Mouse (Mus musculus) forebrain, embryonic 11.5 days (tissue): ENCODE measurements around the gene Epm2a. TPM values are rescaled to one million over a fixed set of nuclear protein-coding genes. Genes with fewer than 3 reads are reported as not detected.

Experiments used
- ATAC-seq: fragments of 200-750 bp; cut with Nextera tagmentation; replicated peaks from 2 replicates; pipeline ENCODE4 v1.8.0; 2017; ENCODE audit warnings: moderate TSS enrichment; ENCODE audit not compliant: low FRiP score
- DNase-seq: peaks from one replicate; pipeline ENCODE4 v3.0.0-alpha.2; 2017; ENCODE audit warnings: low spot score
- H3K27ac ChIP-seq: fragments of 300-500 bp; sonication (generic); 2 replicates; pipeline ENCODE4 v1.5.1; 2014; ENCODE audit warnings: low read depth, low read length
- H3K27me3 ChIP-seq: fragments of 300-500 bp; sonication (generic); 2 replicates; pipeline ENCODE4 v1.6.1; 2014; ENCODE audit warnings: mild to moderate bottlenecking, low read length, mixed read lengths; ENCODE audit not compliant: control insufficient read depth, insufficient read depth
- H3K36me3 ChIP-seq: fragments of 300-500 bp; sonication (generic); 2 replicates; pipeline ENCODE4 v1.6.1; 2014; ENCODE audit warnings: mild to moderate bottlenecking, low read length, moderate library complexity, mixed read lengths; ENCODE audit not compliant: control insufficient read depth, insufficient read depth
- H3K4me1 ChIP-seq: fragments of 300-500 bp; sonication (generic); replicated peaks from 2 replicates; pipeline ENCODE4 v1.6.1; 2014; ENCODE audit warnings: low read length, mixed read lengths; ENCODE audit not compliant: control insufficient read depth, insufficient read depth
- H3K4me2 ChIP-seq: fragments of 300-500 bp; sonication (generic); 2 replicates; pipeline ENCODE4 v1.6.1; 2014; ENCODE audit warnings: low read depth, mild to moderate bottlenecking, low read length, moderate library complexity, mixed read lengths; ENCODE audit not compliant: severe bottlenecking
- H3K4me3 ChIP-seq: fragments of 300-500 bp; sonication (generic); 2 replicates; pipeline ENCODE4 v1.5.1; 2014; ENCODE audit warnings: low read depth, low read length
- H3K9ac ChIP-seq: fragments of 300-500 bp; sonication (generic); 2 replicates; pipeline ENCODE4 v1.6.1; 2014; ENCODE audit warnings: low read length
- H3K9me3 ChIP-seq: fragments of 300-500 bp; sonication (generic); 2 replicates; pipeline ENCODE4 v1.6.1; 2016; ENCODE audit warnings: low read length, mixed read lengths; ENCODE audit not compliant: control insufficient read depth
- WGBS: fragments of 180-500 bp; shearing (Covaris S2); extraction: QIAGEN DNeasy Blood & Tissue Kit; methylation state at CpG from one replicate; pipeline ENCODE4 v1.1.7; 2014; 5-methylcytosine and 5-hydroxymethylcytosine counted together
- polyA plus RNA-seq: library from polyadenylated mRNA; unstranded; fragments of >200 nt; fragmentation: Nextera tagmentation; extraction: Ambion mirVana; gene quantifications from 2 replicates; pipeline ENCODE4 v1.2.1, GENCODE M21; 2014

The Epm2a gene
- polyA plus RNA-seq, 1 experiment from 2014 or later: 0.63 TPM

GRCm38 (mm10) chr10:11452537-11452936, 109.3 kb downstream of the Epm2a start:
- ATAC-seq: no peak
- Histone ChIP-seq H3K27me3 (no peaks in the 10 kb centered on the region), H3K4me2 (no peak overlapping the region), H3K4me3 (no peak overlapping the region), H3K9ac (no peak overlapping the region), H3K27ac (no peak overlapping the region), H3K9me3 (no peaks in the 10 kb centered on the region), H3K4me1 (no peaks in the 10 kb centered on the region), H3K36me3 (no peaks in the 10 kb centered on the region)
- WGBS: 91% methylated on average over 2 of the region's 2 CpGs
- DNase-seq: no peak

GRCm38 (mm10) chr10:11457445-11457844, 114.2 kb downstream of the Epm2a start:
- Histone ChIP-seq H3K27ac (no peak overlapping the region), H3K4me1 (no peaks in the 10 kb centered on the region), H3K36me3 (no peaks in the 10 kb centered on the region), H3K27me3 (no peaks in the 10 kb centered on the region), H3K9me3 (no peaks in the 10 kb centered on the region), H3K4me3 (no peak overlapping the region), H3K4me2 (no peak overlapping the region), H3K9ac (no peak overlapping the region)
- no peak for ATAC-seq
- WGBS: 52% methylated on average over 1 of the region's 1 CpGs
- DNase-seq: no peak

- H3K4me3 ChIP-seq: no peak overlapping the region
- H3K4me1 ChIP-seq: no peaks in the 10 kb centered on the region
- no peak overlapping the region for H3K4me2 ChIP-seq
- peak; percentile 97 for ATAC-seq
- no peaks in the 10 kb centered on the region for H3K27me3 ChIP-seq
- no peaks in the 10 kb centered on the region for H3K36me3 ChIP-seq
- WGBS: 51% methylated on average over 28 of the region's 28 CpGs
- peak; percentile 96 for DNase-seq
- no peak overlapping the region for H3K27ac ChIP-seq
- H3K9ac ChIP-seq: no peak overlapping the region
- peaks cover 4% of the 10 kb centered on the region for H3K9me3 ChIP-seq
Observed at GRCm38 (mm10) chr10:11491956-11492355, 148.8 kb downstream of the Epm2a start.

Other genes with a start within 250 kb of the Epm2a start
- 26.1 and 31.4 TPM in 2 replicates for gene Shprh, start 194.0 kb upstream of the Epm2a start, polyA plus RNA-seq
- 45.6 and 47.8 TPM in 2 replicates for gene Fbxo30, start 62.1 kb upstream of the Epm2a start, polyA plus RNA-seq